Mouse (Mus musculus) hindbrain, embryonic 10.5 days (tissue): ENCODE data around the gene Cdc45. TPM values are rescaled to one million over a fixed set of nuclear protein-coding genes. Genes with fewer than 3 reads are reported as not detected.

ENCODE experiments used
- DNase-seq: peaks from one replicate; pipeline ENCODE4 v3.0.0-alpha.2; 2017; ENCODE audit warnings: low spot score
- H3K27ac ChIP-seq: fragments of 300-500 bp; sonication (generic); 2 replicates; pipeline ENCODE4 v1.5.1; 2016; ENCODE audit warnings: mild to moderate bottlenecking, moderate library complexity
- H3K27me3 ChIP-seq: fragments of 300-500 bp; sonication (generic); 2 replicates; pipeline ENCODE4 v1.6.1; 2016; ENCODE audit warnings: mild to moderate bottlenecking; ENCODE audit not compliant: poor library complexity, insufficient read depth, severe bottlenecking
- H3K36me3 ChIP-seq: fragments of 300-500 bp; sonication (generic); 2 replicates; pipeline ENCODE4 v1.6.1; 2016; ENCODE audit warnings: mild to moderate bottlenecking, moderate library complexity
- H3K4me1 ChIP-seq: fragments of 300-500 bp; sonication (generic); replicated peaks from 2 replicates; pipeline ENCODE4 v1.6.1; 2016; ENCODE audit warnings: mild to moderate bottlenecking
- H3K4me3 ChIP-seq: fragments of 300-500 bp; sonication (generic); 2 replicates; pipeline ENCODE4 v1.5.1; 2016; ENCODE audit warnings: mild to moderate bottlenecking, moderate library complexity
- H3K9me3 ChIP-seq: fragments of 300-500 bp; sonication (generic); 2 replicates; pipeline ENCODE4 v1.6.1; 2016; ENCODE audit warnings: mild to moderate bottlenecking, moderate library complexity
- WGBS: fragments of 180-500 bp; shearing (Covaris S2); methylation state at CpG from one replicate; pipeline ENCODE4 v1.1.7; 2016; 5-methylcytosine and 5-hydroxymethylcytosine counted together
- polyA plus RNA-seq: library from polyadenylated mRNA; unstranded; fragments of >200 nt; fragmentation: Nextera tagmentation; extraction: Ambion mirVana; gene quantifications from 2 replicates; pipeline ENCODE4 v1.2.1, GENCODE M21; 2016

Gene Cdc45
- polyA plus RNA-seq, 1 experiment from 2014 or later, result 55.1 TPM

- peaks cover 68% of the 10 kb centered on the region for H3K36me3 ChIP-seq
- no peak for DNase-seq
- H3K4me3 ChIP-seq, result no peak overlapping the region
These were observed 30.0 kb downstream of the Cdc45 start for GRCm38 (mm10) chr16:18781810-18782209.

GRCm38 (mm10) chr16:18778461-18778860 lies 33.3 kb downstream of the Cdc45 start:
- no peak overlapping the region for H3K27ac ChIP-seq
- H3K4me3 ChIP-seq, result peak overlapping the region; percentile 55
- WGBS, result 64% methylated on average over 2 of the region's 2 CpGs
- H3K4me1 ChIP-seq, result peaks cover 45% of the 10 kb centered on the region
- H3K36me3 ChIP-seq, result peaks cover 36% of the 10 kb centered on the region
- H3K27me3 ChIP-seq, result peaks cover 63% of the 10 kb centered on the region
- DNase-seq, result no peak
- H3K9me3 ChIP-seq, result no peaks in the 10 kb centered on the region

More at GRCm38 (mm10) chr16:18781810-18782209, 30.0 kb downstream of the Cdc45 start:
- Histone ChIP-seq H3K9me3 (no peaks in the 10 kb centered on the region), H3K27me3 (peaks cover 34% of the 10 kb centered on the region), H3K4me1 (peaks cover 15% of the 10 kb centered on the region), H3K27ac (no peak overlapping the region)
- WGBS, result 94% methylated on average over 10 of the region's 10 CpGs

- H3K27ac ChIP-seq, result peak overlapping the region; percentile 59
- peaks cover 49% of the 10 kb centered on the region for H3K4me1 ChIP-seq
- 2% methylated on average over 80 of the region's 80 CpGs for WGBS
- H3K9me3 ChIP-seq, result no peaks in the 10 kb centered on the region
- peaks cover 63% of the 10 kb centered on the region for H3K27me3 ChIP-seq
- peaks cover 27% of the 10 kb centered on the region for H3K36me3 ChIP-seq
- DNase-seq, result peak; percentile 47
- peak overlapping the region; percentile 55 for H3K4me3 ChIP-seq
These were observed 34.4 kb downstream of the Cdc45 start for GRCm38 (mm10) chr16:18777101-18778080.

GRCm38 (mm10) chr16:18776556-18777100 lies 35.2 kb downstream of the Cdc45 start, which contains the start of gene Cldn5:
TSS of gene Cldn5 (plus strand) at chr16:18776847.
- Histone ChIP-seq H3K4me3 (peak within 1 kb of the TSS; percentile 55), H3K27me3 (peaks cover 63% of the 10 kb centered on the region), H3K4me1 (peaks cover 49% of the 10 kb centered on the region), H3K36me3 (peaks cover 20% of the 10 kb centered on the region), H3K9me3 (no peaks in the 10 kb centered on the region), H3K27ac (peak within 1 kb of the TSS; percentile 59)
- DNase-seq, result peak; percentile 45
- 5% methylated on average over 19 of the region's 19 CpGs for WGBS

GRCm38 (mm10) chr16:18775621-18776555 lies 35.9 kb downstream of the Cdc45 start:
- H3K36me3 ChIP-seq, result peaks cover 12% of the 10 kb centered on the region
- peaks cover 63% of the 10 kb centered on the region for H3K27me3 ChIP-seq
- WGBS, result 22% methylated on average over 18 of the region's 18 CpGs
- H3K9me3 ChIP-seq, result no peaks in the 10 kb centered on the region
- DNase-seq, result peak; percentile 7
- peak overlapping the region; percentile 37; the same call in 1 of the 2 replicates for H3K27ac ChIP-seq
- H3K4me1 ChIP-seq, result peaks cover 49% of the 10 kb centered on the region
- H3K4me3 ChIP-seq, result peak overlapping the region; percentile 55

- Histone ChIP-seq H3K27ac (0 out of 2 replicates have a peak overlapping the region, but pooled peaks have one; percentile 17), H3K4me1 (peaks cover 49% of the 10 kb centered on the region), H3K27me3 (peaks cover 50% of the 10 kb centered on the region), H3K36me3 (no peaks in the 10 kb centered on the region), H3K4me3 (no peak overlapping the region), H3K9me3 (no peaks in the 10 kb centered on the region)
- WGBS, result 10% methylated on average over 2 of the region's 2 CpGs
- peak; percentile 35 for DNase-seq
These were observed 37.9 kb downstream of the Cdc45 start for GRCm38 (mm10) chr16:18773936-18774335.

- WGBS, result 69% methylated on average over 1 of the region's 1 CpGs
- no peaks in the 10 kb centered on the region for H3K9me3 ChIP-seq
- DNase-seq, result no peak
- H3K4me1 ChIP-seq, result peaks cover 14% of the 10 kb centered on the region
- H3K27me3 ChIP-seq, result peaks cover 6% of the 10 kb centered on the region
- H3K4me3 ChIP-seq, result no peak overlapping the region
- H3K36me3 ChIP-seq, result no peaks in the 10 kb centered on the region
- no peak overlapping the region for H3K27ac ChIP-seq
These were observed 42.3 kb downstream of the Cdc45 start for GRCm38 (mm10) chr16:18769501-18769900.

GRCm38 (mm10) chr16:18766390-18766789 lies 45.4 kb downstream of the Cdc45 start:
- no peak overlapping the region for H3K27ac ChIP-seq
- WGBS, result 78% methylated on average over 4 of the region's 4 CpGs
- no peaks in the 10 kb centered on the region for H3K4me1 ChIP-seq
- no peaks in the 10 kb centered on the region for H3K36me3 ChIP-seq
- H3K27me3 ChIP-seq, result no peaks in the 10 kb centered on the region
- no peaks in the 10 kb centered on the region for H3K9me3 ChIP-seq
- DNase-seq, result no peak
- no peak overlapping the region for H3K4me3 ChIP-seq

- no peak for DNase-seq
- no peak overlapping the region for H3K4me3 ChIP-seq
- 78% methylated on average over 3 of the region's 3 CpGs for WGBS
- no peaks in the 10 kb centered on the region for H3K27me3 ChIP-seq
- H3K9me3 ChIP-seq, result no peaks in the 10 kb centered on the region
- no peaks in the 10 kb centered on the region for H3K36me3 ChIP-seq
- H3K4me1 ChIP-seq, result no peaks in the 10 kb centered on the region
- H3K27ac ChIP-seq, result no peak overlapping the region
These were observed 48.8 kb downstream of the Cdc45 start for GRCm38 (mm10) chr16:18762960-18763359.

- Histone ChIP-seq H3K27me3 (no peaks in the 10 kb centered on the region), H3K4me1 (no peaks in the 10 kb centered on the region), H3K36me3 (no peaks in the 10 kb centered on the region), H3K27ac (no peak overlapping the region), H3K4me3 (no peak overlapping the region), H3K9me3 (no peaks in the 10 kb centered on the region)
- DNase-seq, result no peak
- 91% methylated on average over 4 of the region's 4 CpGs for WGBS
These were observed 50.1 kb downstream of the Cdc45 start for GRCm38 (mm10) chr16:18761734-18762133.

GRCm38 (mm10) chr16:18751885-18752499 lies 59.8 kb downstream of the Cdc45 start:
- no peaks in the 10 kb centered on the region for H3K27me3 ChIP-seq
- H3K36me3 ChIP-seq, result no peaks in the 10 kb centered on the region
- H3K9me3 ChIP-seq, result no peaks in the 10 kb centered on the region
- H3K4me1 ChIP-seq, result no peaks in the 10 kb centered on the region
- H3K27ac ChIP-seq, result no peak overlapping the region
- WGBS, result 84% methylated on average over 10 of the region's 10 CpGs
- H3K4me3 ChIP-seq, result no peak overlapping the region
- no peak for DNase-seq

- Histone ChIP-seq H3K27ac (no peak overlapping the region), H3K4me3 (no peak overlapping the region), H3K9me3 (no peaks in the 10 kb centered on the region), H3K36me3 (no peaks in the 10 kb centered on the region), H3K27me3 (no peaks in the 10 kb centered on the region), H3K4me1 (no peaks in the 10 kb centered on the region)
- WGBS, result 85% methylated on average over 11 of the region's 11 CpGs
- DNase-seq, result no peak
These were observed 60.7 kb downstream of the Cdc45 start for GRCm38 (mm10) chr16:18751101-18751500.
